8 mouse cellular contexts compared by ENCODE assay signal in genomic region chr13:9329307-9329915, GRCm38 (mm10). TPM values are rescaled to one million over a fixed set of nuclear protein-coding genes. Genes with fewer than 3 reads are reported as not detected.
DNase-seq lines count a peak whose midpoint lies in the region; ATAC-seq and TF ChIP-seq lines count a peak whose summit lies in the region.

No protein-coding gene starts in this region.

- TF ChIP-seq CTCF in kidney, adult 2 months (conservative IDR thresholded peaks at IDR 0.05; ENCODE audit: insufficient read depth, insufficient read length, low read depth, low read length): no peak
- TF ChIP-seq CTCF in left cerebral cortex, adult 2 months (IDR thresholded peaks at IDR 0.05): no peak

- H3K27me3 ChIP-seq in kidney, adult 2 months (replicated peaks; ENCODE audit: control insufficient read depth, insufficient read depth, low read length): no peaks in the 10 kb centered on the region
- no peaks in the 10 kb centered on the region for H3K27me3 ChIP-seq in hindbrain, embryonic 11.5 days (ENCODE audit: control insufficient read depth, insufficient read depth, low read length)
- H3K27me3 ChIP-seq in midbrain, embryonic 11.5 days (ENCODE audit: control insufficient read depth, insufficient read depth, low read length): no peaks in the 10 kb centered on the region

- H3K27ac ChIP-seq in kidney, adult 2 months (ENCODE audit: insufficient read depth, low read depth, low read length): no peak overlapping the region
- H3K27ac ChIP-seq in hindbrain, embryonic 11.5 days (ENCODE audit: low read depth, low read length): peak overlapping the region; percentile 27; the same call in 1 of the 2 replicates
- H3K27ac ChIP-seq in midbrain, embryonic 11.5 days (ENCODE audit: low read depth, low read length): 0 out of 2 replicates have a peak overlapping the region, but pooled peaks have one; percentile 40
- no peak overlapping the region for H3K27ac ChIP-seq in left cerebral cortex, adult 2 months

- DNase-seq in kidney, postnatal 10 days: peak; percentile 21
- DNase-seq in kidney, adult 2 months: no peak
- DNase-seq in embryo, embryonic 9.5 days (ENCODE audit: extremely low spot score): peak; percentile 42
- DNase-seq in hindbrain, embryonic 11.5 days (ENCODE audit: low spot score): peak; percentile 42
- DNase-seq in midbrain, embryonic 11.5 days (ENCODE audit: low spot score, missing footprints): no peak
- DNase-seq in left cerebral cortex, adult 2 months (ENCODE audit: extremely low spot score in 1 of 2, low spot score in 2 of 2): no peak
- no peak for DNase-seq in left cerebral cortex, adult 11 months (ENCODE audit: low spot score)
- no peak for DNase-seq in cerebellum, postnatal 4 days (ENCODE audit: low spot score in 2 of 2)

- no peak overlapping the region for H3K4me3 ChIP-seq in kidney, adult 2 months (ENCODE audit: insufficient read depth, low read depth, low read length)
- no peak overlapping the region for H3K4me3 ChIP-seq in hindbrain, embryonic 11.5 days (ENCODE audit: low read depth, low read length)
- H3K4me3 ChIP-seq in midbrain, embryonic 11.5 days (ENCODE audit: low read depth, low read length): no peak overlapping the region
- H3K4me3 ChIP-seq in left cerebral cortex, adult 2 months: no peak overlapping the region

- no peak overlapping the region for H3K4me2 ChIP-seq in hindbrain, embryonic 11.5 days (replicated peaks; ENCODE audit: low read depth, low read length)
- H3K4me2 ChIP-seq in midbrain, embryonic 11.5 days: no peak overlapping the region

- H3K9ac ChIP-seq in hindbrain, embryonic 11.5 days (ENCODE audit: low read depth, low read length): no peak overlapping the region
- H3K9ac ChIP-seq in midbrain, embryonic 11.5 days (ENCODE audit: low read length): no peak overlapping the region

- WGBS in kidney, adult 2 months: 74% methylated on average over 1 of the region's 1 CpGs
- WGBS in hindbrain, embryonic 11.5 days: 52% methylated on average over 1 of the region's 1 CpGs
- WGBS in midbrain, embryonic 11.5 days: 69% methylated on average over 1 of the region's 1 CpGs

- TF ChIP-seq POLR2A in kidney, adult 2 months (IDR thresholded peaks at IDR 0.05; ENCODE audit: low read depth, low read length): no peak

- no peaks in the 10 kb centered on the region for H3K9me3 ChIP-seq in hindbrain, embryonic 11.5 days (ENCODE audit: control insufficient read depth, low read length)
- H3K9me3 ChIP-seq in midbrain, embryonic 11.5 days (ENCODE audit: control insufficient read depth, low read length): no peaks in the 10 kb centered on the region

- H3K36me3 ChIP-seq in kidney, adult 2 months (ENCODE audit: control insufficient read depth, insufficient read depth, low read length): no peaks in the 10 kb centered on the region
- no peaks in the 10 kb centered on the region for H3K36me3 ChIP-seq in hindbrain, embryonic 11.5 days (ENCODE audit: control insufficient read depth, insufficient read depth, low read length)
- H3K36me3 ChIP-seq in midbrain, embryonic 11.5 days (ENCODE audit: control insufficient read depth, insufficient read depth, low read length): no peaks in the 10 kb centered on the region

- intact Hi-C loops in left cerebral cortex, adult 2 months (cut with DNase I): no loop called here

- H3K4me1 ChIP-seq in kidney, adult 2 months (ENCODE audit: control insufficient read depth, insufficient read depth, low read length): no peaks in the 10 kb centered on the region; the same call in 1 of the 2 replicates
- no peaks in the 10 kb centered on the region for H3K4me1 ChIP-seq in hindbrain, embryonic 11.5 days (replicated peaks; ENCODE audit: control insufficient read depth, insufficient read depth, low read length)
- peaks cover 6% of the 10 kb centered on the region; the same call in 1 of the 2 replicates for H3K4me1 ChIP-seq in midbrain, embryonic 11.5 days (ENCODE audit: control insufficient read depth, insufficient read depth, low read length)

- peak; percentile 72; the same call in 1 of the 2 replicates for ATAC-seq in hindbrain, embryonic 11.5 days (ENCODE audit: low FRiP score)
- ATAC-seq in midbrain, embryonic 11.5 days (ENCODE audit: low FRiP score): peak; percentile 81

RNA-seq across cellular contexts. Expression of gene Dip2c, which starts 53.1 kb away (rescaled TPM):
- 11.0 and 12.5 TPM in 2 replicates for polyA plus RNA-seq in kidney, adult 2 months (2012; rRNA removed)
- polyA plus RNA-seq in hindbrain, embryonic 11.5 days (2014; fragmentation: Nextera tagmentation; extraction: Ambion mirVana): 7.6 and 9.4 TPM in 2 replicates
- polyA plus RNA-seq in midbrain, embryonic 11.5 days (2014; fragmentation: Nextera tagmentation; extraction: Ambion mirVana): 7.1 and 8.7 TPM in 2 replicates
- total RNA-seq in left cerebral cortex, adult 2 months (2021): 10 to 100 TPM; 66.6 to 76.1 TPM

Comparison
In these comparisons a context has a peak if more than half of its experiments do, and no peak if none do; other contexts are left out.
1. DNase-seq: peak in kidney, postnatal 10 days (single experiment), embryo, embryonic 9.5 days (single experiment) and hindbrain, embryonic 11.5 days (single experiment); none in kidney, adult 2 months (single experiment), midbrain, embryonic 11.5 days (single experiment), left cerebral cortex, adult 2 months (0 of 2), left cerebral cortex, adult 11 months (single experiment) and cerebellum, postnatal 4 days (0 of 2).
2. H3K27ac ChIP-seq: peak in hindbrain, embryonic 11.5 days (single experiment) and midbrain, embryonic 11.5 days (single experiment); none in kidney, adult 2 months (single experiment) and left cerebral cortex, adult 2 months (single experiment).